Mouse (Mus musculus): ENCODE results near the gene Fam57a.
"Not testable (repeated sequence)": the region's sequence is repeated elsewhere in the genome, so short reads cannot be mapped to it uniquely, and the experiment has no call there.

The Fam57a gene

DNA sequence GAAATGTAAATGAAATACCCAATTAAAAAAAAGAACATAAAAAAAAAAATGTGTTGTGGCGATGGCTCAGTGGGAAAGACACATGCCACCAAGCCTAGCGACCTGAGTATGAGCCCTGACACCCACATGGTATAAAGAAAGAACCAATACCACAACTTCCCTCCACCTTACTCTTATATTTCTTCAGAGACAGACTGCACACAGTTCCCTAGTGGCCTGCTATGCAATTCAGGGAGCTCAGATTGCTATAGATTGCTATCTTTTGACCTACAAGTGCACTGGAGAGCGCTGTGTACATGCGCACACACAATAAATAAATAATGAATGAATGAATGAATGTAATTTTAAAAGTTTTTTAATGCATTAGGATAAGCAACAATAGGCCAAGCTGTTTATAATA lies 4.3 kb downstream of the Fam57a start:
- no peak for DNase-seq

- DNase-seq, result no peak
Observed at GRCm38 (mm10) chr11:76186908-76187307, 7.4 kb downstream of the Fam57a start.

DNA sequence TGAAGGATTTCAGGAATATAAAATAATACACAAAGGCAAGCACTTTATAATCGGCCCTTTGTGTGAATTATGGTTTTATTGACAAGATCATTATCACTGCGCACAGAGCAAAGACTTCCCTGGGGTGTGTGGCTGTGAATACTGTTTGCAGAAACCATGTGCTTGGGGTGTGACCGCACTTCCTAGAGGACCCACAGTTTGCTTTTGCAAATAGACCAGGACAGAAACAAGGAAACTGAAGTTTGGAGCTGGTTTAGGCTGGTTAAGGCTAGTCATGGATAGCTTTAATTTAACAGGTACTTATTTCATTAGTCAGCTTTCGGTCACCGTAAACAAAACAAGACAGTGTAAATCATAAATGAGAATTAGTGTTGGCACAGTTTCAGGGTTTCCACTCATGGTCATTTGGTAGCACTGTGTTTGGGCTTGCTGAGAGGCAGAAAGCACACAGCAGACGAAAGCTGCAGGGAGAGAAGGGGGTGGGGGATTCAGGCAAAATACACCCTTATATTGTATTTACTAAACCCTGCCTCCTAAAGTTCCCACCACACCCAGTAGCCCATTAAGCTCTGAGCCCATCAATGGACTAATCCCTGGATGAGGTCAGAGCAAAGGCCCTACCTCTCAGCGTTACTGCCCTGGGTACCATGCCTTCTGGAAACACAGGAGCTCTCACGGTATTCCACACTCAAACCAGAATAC lies 17.0 kb downstream of the Fam57a start:
- peak; percentile 7 for DNase-seq

DNA sequence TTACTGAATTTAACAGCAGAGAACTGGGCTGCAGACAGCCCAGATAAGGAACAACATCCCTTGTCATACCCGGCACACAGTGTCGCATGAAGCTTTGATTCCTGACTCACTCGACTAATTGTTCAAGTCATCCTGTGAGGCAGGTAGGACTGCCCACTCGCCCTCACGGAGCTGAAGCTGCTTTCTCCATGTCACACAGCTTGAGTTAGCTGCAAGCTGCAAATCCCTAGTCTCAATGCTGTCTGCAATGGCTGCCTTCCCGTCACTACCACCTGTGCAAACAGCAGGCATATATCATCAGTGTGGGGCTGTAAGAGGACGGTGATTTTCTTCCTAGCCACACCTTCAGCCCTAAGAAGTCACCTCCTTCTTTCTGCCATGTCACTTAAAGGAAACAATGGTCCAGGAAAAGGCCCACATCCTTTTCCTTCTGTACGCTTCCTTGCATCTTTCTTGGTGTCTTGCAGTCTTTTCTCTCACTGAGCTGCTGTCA lies 17.6 kb downstream of the Fam57a start:
- DNase-seq, result no peak

- peak; percentile 91 for DNase-seq
Observed at GRCm38 (mm10) chr11:76201761-76202674, 22.5 kb downstream of the Fam57a start.

DNA sequence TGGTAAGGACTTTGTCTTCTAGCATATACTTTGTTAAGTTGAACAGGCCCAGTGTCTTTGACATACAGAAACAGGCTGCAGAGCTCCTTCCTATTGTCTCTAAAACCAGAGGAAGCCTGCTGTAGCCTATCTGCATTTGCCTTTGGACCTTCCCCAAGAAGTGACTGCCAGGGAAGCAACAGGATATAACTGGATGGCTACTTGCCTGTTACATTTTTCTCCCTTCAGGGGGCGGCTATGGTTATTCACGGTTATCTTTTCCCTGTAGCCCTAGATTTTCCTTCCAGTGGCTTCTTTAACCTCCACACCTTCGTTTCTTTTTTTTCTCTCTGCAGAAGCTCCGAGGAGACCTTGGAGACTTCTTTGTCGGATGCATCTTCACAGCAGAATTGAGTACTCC lies 27.3 kb downstream of the Fam57a start:
- DNase-seq, result no peak

DNA sequence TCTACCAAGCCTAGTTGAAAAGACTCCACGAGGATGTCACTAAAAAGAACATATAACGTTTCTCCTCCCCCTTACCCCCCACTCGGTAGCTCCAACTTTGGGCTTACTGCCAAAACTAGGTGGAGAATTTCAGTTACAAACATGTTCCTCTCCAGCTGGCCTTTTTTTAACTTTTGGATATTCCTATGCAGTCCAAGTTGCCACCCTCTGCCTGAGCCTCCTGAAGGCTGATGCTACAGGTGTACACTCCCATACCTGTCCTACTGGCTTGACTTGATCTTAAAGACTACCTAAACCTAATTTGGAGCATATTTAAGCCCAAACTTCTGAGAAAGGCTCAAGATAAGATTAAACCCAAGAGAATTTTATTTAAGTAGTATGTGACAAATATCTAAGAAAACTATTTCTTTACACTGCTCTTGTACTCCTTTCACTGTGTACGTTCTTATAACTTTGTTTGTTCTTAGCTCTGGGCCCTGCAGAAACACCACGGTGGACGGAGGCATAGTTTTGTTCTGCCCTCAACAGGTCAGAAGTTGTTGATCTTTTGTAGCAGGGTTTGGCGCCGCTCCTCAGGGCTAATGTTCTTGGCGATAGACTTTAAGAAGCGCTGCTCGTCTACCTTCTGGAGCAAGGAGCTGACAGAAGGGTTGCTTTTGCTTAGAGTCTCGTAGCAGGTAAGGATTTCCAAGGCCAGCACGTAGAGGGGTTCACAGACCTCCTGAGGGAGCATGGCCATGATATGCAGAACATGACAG lies 30.9 kb downstream of the Fam57a start:
- DNase-seq, result no peak

DNA sequence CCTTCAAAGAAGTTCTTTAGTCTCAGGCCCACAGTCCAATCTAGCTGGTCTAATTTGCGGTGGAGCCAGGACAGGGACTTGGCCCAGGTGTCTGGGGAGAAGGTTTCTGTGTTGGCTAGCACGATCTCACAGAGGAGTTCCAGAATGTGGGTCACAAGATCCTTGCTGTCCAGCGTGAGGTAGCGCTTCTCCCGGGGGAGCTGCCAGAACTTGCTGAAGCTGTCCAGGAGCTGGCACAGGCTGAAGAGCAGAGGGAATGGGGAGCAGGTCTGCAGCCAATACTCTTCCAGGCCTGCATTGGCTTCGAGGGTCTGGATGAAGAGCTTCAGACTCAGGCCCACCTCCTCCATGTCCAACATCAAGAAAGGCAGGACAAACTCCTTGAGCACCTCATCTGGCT lies 32.1 kb downstream of the Fam57a start:
- not testable (repeated sequence) for DNase-seq

DNA sequence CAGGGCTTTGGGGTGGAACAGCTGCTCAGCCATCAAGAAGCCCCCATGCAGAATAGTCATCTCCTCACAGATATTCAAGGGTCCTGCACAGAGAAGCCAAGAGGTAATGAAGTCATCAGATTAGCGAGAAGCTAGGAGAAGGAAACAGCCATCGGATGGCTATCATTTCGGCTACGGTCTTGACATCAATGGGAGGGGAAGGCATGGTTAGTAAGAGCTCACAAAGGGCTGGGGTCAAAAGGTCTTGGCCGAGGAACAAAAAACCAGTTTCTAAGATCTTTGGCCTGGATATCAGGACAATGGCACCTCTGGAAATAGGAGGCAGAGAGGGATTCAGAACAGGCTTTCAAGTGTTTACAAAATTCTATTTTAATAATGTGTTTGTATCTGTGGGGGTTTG lies 34.4 kb downstream of the Fam57a start:
- DNase-seq, result no peak

GRCm38 (mm10) chr11:76215011-76215410 lies 35.5 kb downstream of the Fam57a start:
- no peak for DNase-seq

DNA sequence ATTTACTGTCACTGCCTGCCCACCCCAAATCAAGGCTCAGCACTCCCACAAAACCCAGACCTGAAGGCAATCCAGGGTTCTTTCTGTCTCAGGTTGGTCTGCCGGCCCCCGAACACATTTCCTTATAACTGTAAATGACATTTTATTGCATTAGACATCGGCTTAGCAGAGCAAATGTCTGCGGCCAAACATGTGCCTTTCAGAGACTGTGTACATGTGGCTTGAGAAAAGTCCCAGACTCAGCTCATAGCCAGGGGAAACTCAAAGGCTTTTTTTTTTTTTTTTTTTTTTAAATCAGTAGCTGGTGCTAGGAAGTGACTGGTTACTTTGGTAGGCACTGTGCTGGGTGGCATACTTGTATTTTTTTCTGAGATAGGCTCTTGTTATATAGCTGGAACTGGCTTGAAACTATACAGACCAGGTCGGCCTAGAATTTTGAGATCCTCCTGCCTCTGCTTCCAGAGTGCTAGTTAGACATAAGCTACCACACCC lies 36.6 kb downstream of the Fam57a start:
- no peak for DNase-seq

DNA sequence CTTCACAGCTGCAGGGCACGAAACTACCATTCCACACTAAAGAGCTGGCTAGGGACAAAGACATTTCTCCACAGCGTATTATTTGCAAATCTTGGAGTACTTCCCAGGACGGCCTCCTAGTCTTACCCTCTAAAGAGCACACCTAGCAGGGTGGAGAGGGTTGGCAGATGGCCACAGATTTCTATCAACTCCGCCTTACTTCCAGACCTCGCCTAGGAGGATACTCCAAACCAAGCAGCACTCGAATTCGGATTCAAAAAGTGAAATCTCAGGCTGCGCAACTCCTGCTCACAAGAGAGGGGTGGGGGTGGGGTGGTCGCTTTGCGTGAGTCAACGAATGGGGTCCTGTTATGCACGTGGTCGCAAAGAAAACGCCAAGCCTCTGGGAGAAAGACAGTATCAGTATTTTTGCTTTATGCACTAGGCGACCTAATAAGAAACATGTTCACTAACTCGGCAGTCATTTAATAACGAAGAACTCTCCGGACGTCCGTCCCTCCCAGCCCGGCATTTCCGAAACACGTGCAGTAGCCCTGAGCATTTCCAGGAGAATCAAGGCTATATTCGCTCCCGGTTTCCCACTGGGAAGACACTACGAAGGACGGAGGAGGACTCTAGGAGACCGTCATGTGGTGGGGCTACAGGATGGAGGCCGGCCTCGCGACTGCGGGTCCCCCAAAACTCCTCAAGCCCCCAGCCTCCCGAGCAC lies 37.4 kb downstream of the Fam57a start:
- DNase-seq, result peak; percentile 60

DNA sequence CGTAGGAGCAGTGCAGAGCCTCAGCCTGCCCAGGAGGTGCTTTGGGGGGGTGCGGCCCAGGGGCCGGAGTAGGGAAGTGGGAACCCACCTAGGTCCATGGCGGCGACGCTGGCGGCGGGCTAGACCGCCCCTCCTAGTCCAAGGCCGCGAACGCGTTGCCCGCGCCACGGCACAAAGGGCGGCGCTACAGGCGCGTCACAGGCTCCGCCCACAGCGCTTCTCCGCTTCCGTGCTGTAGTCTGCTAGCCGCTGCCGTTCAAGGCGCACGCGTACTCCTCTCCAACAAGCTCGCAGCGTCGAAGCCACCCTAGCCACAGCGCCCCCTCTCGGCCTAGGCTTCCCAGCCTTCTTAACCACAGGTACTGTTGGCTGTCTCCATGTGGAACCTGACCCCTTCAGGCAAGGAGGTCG lies 37.9 kb downstream of the Fam57a start, which contains the start of the genes Dbil5 and Gemin4:
Dbil5 (plus strand) TSS at position 219 of the 411 bp plus-strand sequence.
Gemin4 (minus strand) TSS at position 275 of the 411 bp plus-strand sequence.
- peak; percentile 98 for DNase-seq

- no peak for DNase-seq
Observed at GRCm38 (mm10) chr11:76224631-76225030, 45.2 kb downstream of the Fam57a start.

- no peak for DNase-seq
Observed at GRCm38 (mm10) chr11:76225051-76225450, 45.6 kb downstream of the Fam57a start.

DNA sequence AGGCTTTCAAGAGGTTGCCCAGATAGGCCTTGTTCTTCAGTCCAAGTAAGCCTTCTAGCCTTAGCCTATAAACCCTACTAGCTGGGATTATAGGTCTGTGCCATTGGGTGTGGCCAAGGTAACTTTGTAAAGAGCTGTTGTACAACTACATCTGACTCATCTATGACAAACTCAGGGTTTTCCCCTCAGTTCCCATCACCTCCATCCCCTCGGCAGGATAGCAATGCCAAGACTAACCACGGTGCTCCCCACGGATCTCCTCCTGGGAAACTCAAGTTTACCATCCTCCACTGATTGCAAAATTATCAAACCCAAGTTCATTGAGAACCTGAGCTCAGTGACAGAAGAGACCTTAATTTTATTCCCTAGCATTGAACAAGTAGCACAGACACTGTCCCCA lies 56.7 kb downstream of the Fam57a start:
- DNase-seq, result no peak

GRCm38 (mm10) chr11:76239750-76240149 lies 60.3 kb downstream of the Fam57a start:
- no peak for DNase-seq

DNA sequence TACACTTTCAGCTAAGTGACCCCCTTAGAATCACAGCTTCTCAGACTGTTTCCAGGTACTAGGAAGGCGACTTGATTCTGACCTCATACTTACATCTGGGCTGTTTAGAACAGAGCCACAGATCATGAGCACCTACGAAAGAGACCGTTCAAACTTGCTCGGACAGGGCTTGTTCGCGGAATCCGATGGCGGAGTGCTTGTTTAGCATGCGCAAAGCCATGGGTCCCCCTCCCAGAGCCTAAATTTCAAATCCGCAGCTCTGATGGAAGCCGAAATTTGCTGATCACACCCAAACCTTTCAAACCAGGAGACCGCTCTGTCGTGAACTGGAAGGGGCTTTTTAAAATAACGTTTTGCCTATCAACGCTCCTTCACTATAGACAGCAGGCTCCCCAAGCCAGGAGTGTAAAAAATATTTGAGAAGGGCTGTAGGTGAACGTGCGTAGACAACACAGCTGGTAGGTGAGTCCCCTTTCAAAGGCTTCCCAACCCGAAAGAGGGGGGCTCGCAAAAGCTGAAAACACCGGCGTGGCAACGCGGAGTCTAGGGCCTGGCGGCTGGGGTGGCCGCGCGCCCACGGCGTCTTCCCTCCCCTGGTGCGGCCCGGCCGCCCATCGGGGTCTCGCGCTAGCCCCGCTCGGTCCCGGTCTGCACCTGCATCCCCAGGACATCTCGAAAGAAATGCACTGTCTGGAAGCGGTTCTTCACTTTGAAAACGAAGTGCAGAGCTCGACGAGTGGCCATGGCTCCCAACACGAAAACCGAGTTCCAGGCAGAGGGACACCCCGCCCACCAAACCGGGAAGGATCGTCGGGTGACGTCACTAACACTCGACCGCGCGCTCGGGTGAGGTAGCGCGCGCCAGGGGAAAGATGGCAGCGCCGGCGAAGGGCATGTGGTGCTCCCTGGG lies 63.7 kb downstream of the Fam57a start, which contains the start of the genes Mrm3 and Glod4:
Mrm3 (plus strand) TSS at position 815 of the 910 bp plus-strand sequence.
Glod4 (minus strand) TSS at position 825 of the 910 bp plus-strand sequence.
- DNase-seq, result peak; percentile 94

DNA sequence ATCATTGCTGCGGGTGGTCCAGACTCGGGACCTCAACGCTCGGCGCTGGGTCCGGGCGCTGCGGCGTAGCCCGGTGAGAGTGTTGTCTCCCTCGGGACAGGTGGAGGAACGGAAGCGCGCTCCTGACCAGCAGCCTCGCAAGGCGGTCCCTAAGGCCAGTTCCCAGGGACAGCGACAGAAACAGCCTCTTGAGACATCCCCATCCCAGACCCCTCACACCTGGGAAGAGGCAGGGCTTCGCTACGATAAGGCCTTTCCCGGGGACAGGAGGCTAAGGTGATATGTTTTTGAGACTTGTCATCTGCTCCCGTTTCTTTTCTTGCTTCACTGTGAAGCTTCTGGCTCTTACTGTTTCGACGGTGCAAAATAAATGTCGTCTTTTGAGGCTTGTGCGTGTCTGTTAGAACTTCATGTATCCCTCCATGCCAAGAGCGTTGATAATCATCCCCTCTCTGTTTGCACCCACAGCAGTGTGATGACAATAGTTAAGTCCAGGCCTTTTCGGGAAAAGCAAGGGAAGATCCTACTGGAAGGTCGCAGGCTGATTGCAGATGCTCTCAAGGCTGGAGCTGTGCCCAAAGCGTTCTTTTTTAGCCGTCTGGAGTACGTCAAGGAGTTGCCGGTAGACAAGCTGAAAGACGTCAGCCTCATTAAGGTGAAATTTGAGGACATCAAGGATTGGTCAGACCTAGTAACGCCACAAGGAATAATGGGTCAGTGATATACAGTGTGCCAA lies 64.5 kb downstream of the Fam57a start:
- no peak for DNase-seq

DNA sequence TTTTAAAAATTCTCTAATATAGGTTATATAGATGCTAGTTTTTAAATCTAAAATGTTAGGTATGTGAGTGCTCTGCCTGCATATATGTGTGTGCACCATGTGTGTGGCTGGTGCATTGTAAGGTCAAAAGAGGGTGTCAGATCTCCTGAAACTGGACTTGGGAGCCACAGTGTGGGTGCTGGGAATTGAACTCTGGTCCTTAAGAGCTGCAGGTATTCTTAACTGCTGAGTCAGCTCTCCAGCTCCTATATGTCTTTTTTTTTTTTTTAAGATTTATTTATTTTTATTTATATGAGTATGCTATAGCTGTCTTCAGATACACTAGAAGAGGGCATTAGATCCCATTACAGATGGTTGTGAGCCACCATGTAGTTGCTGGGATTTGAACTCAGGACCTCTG lies 67.0 kb downstream of the Fam57a start:
- no peak for DNase-seq
